Mouse (Mus musculus): ENCODE measurements around the gene Olfr1307. TPM values are rescaled to one million over a fixed set of nuclear protein-coding genes. Genes with fewer than 3 reads are reported as not detected.

Olfr1307 gene
- total RNA-seq (2015) (under 0.01 TPM in 1 of 2 replicates, not detected in the other), total RNA-seq (2017) (not detected in 2 replicates)

- no peak for ATAC-seq (ENCODE audit: poor library complexity, severe bottlenecking)
Measured at GRCm38 (mm10) chr2:111949340-111949739, at the start of gene Olfr1307. Gene Olfr1307 (minus strand): TSS chr2:111949440.

GRCm38 (mm10) chr2:111990181-111990580 is 40.9 kb upstream of the Olfr1307 start, which contains the start of gene Olfr1309:
Gene Olfr1309 (minus strand): TSS chr2:111990281.
- ATAC-seq (ENCODE audit: poor library complexity, severe bottlenecking), result no peak

GRCm38 (mm10) chr2:111964844-111965243 is 15.6 kb upstream of the Olfr1307 start, which contains the start of gene Olfr1308:
Gene Olfr1308 (minus strand): TSS chr2:111964944.
- ATAC-seq (ENCODE audit: poor library complexity, severe bottlenecking), result no peak

- ATAC-seq (ENCODE audit: poor library complexity, severe bottlenecking), result no peak
Measured at GRCm38 (mm10) chr2:111916171-111916570, 33.1 kb downstream of the Olfr1307 start, which contains the start of gene Olfr1306. Gene Olfr1306 (minus strand): TSS chr2:111916271.

Other genes starting within 250 kb of the Olfr1307 start
- not detected in 2 replicates for gene Olfr1301, start 198.4 kb downstream of the Olfr1307 start, total RNA-seq (2015)
- not detected in 2 replicates for gene Olfr1301, start 198.4 kb downstream of the Olfr1307 start, total RNA-seq (2017)
- not detected in 2 replicates for gene Olfr1302, start 172.0 kb downstream of the Olfr1307 start, total RNA-seq (2015)
- gene Olfr1302, start 172.0 kb downstream of the Olfr1307 start, total RNA-seq (2017), result not detected in 2 replicates
- gene Olfr1303, start 129.1 kb downstream of the Olfr1307 start, total RNA-seq (2015), result not detected in 2 replicates
- gene Olfr1303, start 129.1 kb downstream of the Olfr1307 start, total RNA-seq (2017), result not detected in 2 replicates
- not detected in 2 replicates for gene Olfr1305, start 72.3 kb downstream of the Olfr1307 start, total RNA-seq (2015)
- gene Olfr1305, start 72.3 kb downstream of the Olfr1307 start, total RNA-seq (2017), result not detected in 2 replicates
- not detected in 2 replicates for gene Olfr1306, start 33.2 kb downstream of the Olfr1307 start, total RNA-seq (2015)
- gene Olfr1306, start 33.2 kb downstream of the Olfr1307 start, total RNA-seq (2017), result not detected in 2 replicates
- gene Olfr1308, start 15.5 kb upstream of the Olfr1307 start, total RNA-seq (2015), result not detected in 2 replicates
- gene Olfr1308, start 15.5 kb upstream of the Olfr1307 start, total RNA-seq (2017), result not detected in 2 replicates
- gene Olfr1309, start 40.8 kb upstream of the Olfr1307 start, total RNA-seq (2015), result not detected in 2 replicates
- gene Olfr1309, start 40.8 kb upstream of the Olfr1307 start, total RNA-seq (2017), result not detected in 2 replicates
- not detected in 2 replicates for gene Olfr1310, start 63.3 kb upstream of the Olfr1307 start, total RNA-seq (2015)
- not detected in 2 replicates for gene Olfr1310, start 63.3 kb upstream of the Olfr1307 start, total RNA-seq (2017)
- gene Olfr1311, start 75.0 kb upstream of the Olfr1307 start, total RNA-seq (2015), result not detected in 2 replicates
- not detected in 2 replicates for gene Olfr1311, start 75.0 kb upstream of the Olfr1307 start, total RNA-seq (2017)
- gene Olfr1312, start 100.8 kb upstream of the Olfr1307 start, total RNA-seq (2015), result not detected in 2 replicates
- not detected in 2 replicates for gene Olfr1312, start 100.8 kb upstream of the Olfr1307 start, total RNA-seq (2017)
- not detected in 2 replicates for gene Olfr1313, start 128.4 kb upstream of the Olfr1307 start, total RNA-seq (2015)
- gene Olfr1313, start 128.4 kb upstream of the Olfr1307 start, total RNA-seq (2017), result 0.51 TPM in 1 of 2 replicates, not detected in the other
- not detected in 2 replicates for gene Olfr1314, start 147.3 kb upstream of the Olfr1307 start, total RNA-seq (2015)
- gene Olfr1314, start 147.3 kb upstream of the Olfr1307 start, total RNA-seq (2017), result not detected in 2 replicates
- gene Olfr1315-ps1, start 166.0 kb upstream of the Olfr1307 start, total RNA-seq (2015), result not detected in 2 replicates
- not detected in 2 replicates for gene Olfr1315-ps1, start 166.0 kb upstream of the Olfr1307 start, total RNA-seq (2017)
- gene Olfr1316, start 185.5 kb upstream of the Olfr1307 start, total RNA-seq (2015), result not detected in 2 replicates
- gene Olfr1316, start 185.5 kb upstream of the Olfr1307 start, total RNA-seq (2017), result not detected in 2 replicates
- gene Olfr1317, start 190.9 kb upstream of the Olfr1307 start, total RNA-seq (2015), result not detected in 2 replicates
- not detected in 2 replicates for gene Olfr1317, start 190.9 kb upstream of the Olfr1307 start, total RNA-seq (2017)
- not detected in 2 replicates for gene Olfr1318, start 204.8 kb upstream of the Olfr1307 start, total RNA-seq (2015)
- not detected in 2 replicates for gene Olfr1318, start 204.8 kb upstream of the Olfr1307 start, total RNA-seq (2017)

Data from megakaryocyte, adult 5-6 weeks (primary cell).